Mouse (Mus musculus) right cerebral cortex, postnatal 14 days (tissue): Measurements from ENCODE around the gene Strn3.
"Not testable (repeated sequence)": the region's sequence is repeated elsewhere in the genome, so short reads cannot be mapped to it uniquely, and the experiment has no call there.

Source experiments
- DNase-seq: peaks from one replicate; pipeline ENCODE4 v3.0.0; 2022

The Strn3 gene

GRCm38 (mm10) chr12:51603306-51603705 is 88.4 kb downstream of the Strn3 start:
- no peak for DNase-seq

DNA sequence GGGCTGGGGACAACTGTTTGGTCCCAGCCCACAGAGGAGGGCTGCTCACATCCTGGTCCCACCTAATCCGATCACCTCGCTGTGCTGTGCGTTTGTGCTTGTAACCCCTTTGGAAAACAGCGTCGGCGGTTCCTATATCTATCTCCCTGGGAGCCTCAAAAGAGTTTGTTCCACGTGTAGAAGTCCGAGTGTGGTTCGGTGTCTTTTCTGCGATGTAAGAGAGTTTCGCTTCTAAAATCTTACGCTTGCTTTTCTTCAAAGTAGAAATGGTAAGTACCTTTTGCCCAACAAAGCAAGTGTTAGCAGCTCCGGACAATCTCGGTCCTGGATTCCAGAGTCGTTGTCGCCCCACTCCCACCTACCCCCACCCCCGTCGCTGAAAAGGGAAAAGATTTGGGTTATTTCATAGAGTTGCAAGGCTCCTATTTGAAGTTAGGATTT is 97.6 kb downstream of the Strn3 start:
- no peak for DNase-seq

GRCm38 (mm10) chr12:51593229-51594029 is 98.3 kb downstream of the Strn3 start, which contains the start of gene Coch:
Gene Coch (plus strand): TSS chr12:51593341.
- DNase-seq: peak; percentile 25

DNA sequence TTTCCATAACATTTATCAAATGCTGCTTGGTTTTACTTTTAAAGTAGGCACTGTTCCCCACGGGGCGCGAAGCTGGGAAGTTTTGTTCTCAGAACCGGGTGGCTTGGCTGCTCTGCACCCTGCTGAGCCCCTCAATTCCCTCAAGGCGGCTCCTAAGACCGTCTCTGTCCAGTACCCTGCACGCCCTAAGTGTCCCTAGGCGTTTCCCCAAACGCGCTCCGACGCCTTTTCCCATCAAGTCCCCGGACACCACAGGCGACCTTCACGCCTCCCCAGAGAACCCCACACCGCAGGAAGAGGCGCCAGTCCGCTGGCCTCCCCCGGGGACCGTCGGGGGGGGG is 98.8 kb downstream of the Strn3 start:
- DNase-seq: peak; percentile 9

DNA sequence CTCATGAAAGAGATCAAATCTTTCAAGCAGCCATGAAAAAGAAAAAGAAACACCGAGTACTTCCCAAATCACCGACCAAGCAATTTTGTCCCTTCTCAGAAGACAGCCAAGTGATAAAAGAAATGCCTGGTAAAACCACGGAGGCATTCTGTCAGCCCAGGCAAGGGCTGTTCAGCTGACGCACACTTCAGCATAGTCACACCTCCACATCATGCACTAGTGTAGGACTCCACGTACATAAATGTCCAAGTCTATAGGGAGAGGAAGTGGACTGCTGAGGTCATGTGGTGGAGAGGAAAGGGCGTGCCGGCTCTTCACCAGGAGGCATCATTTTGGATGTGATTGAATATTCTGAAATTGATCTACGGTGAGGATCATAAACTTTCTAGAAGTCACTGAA is 99.8 kb downstream of the Strn3 start:
- DNase-seq: no peak

- no peak for DNase-seq
Observed at GRCm38 (mm10) chr12:51589263-51589662, 102.4 kb downstream of the Strn3 start.

DNA sequence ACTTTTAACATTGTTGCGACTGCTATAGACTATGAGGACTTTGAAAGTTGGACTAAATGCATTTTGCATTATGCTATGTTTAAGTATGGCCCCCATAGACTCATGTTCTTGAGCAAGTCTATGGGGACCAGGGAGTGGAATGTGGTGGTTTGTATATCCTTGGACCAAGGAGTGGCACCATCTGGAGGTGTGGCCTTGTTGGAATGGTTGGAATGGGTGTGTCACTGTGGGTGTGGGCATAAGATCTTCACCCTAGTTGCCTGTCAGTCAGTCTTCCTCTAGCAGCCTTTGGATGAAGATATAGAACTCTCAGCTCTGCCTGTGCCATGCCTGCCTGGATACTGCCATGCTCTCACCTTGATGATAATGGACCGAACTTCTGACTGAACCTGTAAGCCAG is 113.9 kb downstream of the Strn3 start:
- DNase-seq: not testable (repeated sequence)

DNA sequence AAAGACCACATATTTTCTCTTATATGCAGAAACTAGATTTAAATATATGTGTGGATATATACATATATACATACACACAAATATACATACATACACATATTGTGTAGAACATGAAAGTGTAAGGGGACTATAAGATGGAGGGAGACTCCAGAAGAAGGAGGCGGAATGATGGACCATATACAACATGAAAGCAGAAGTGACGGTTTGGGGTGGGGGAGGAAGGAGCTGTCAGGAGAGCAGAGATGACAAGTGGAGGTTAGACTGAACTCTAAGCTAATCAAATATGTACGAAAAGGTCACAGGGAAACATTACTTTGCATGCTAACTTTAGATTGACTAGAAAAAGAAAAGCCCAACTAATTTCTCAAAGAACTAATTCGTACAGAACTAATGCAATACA is 119.0 kb downstream of the Strn3 start:
- DNase-seq: no peak

DNA sequence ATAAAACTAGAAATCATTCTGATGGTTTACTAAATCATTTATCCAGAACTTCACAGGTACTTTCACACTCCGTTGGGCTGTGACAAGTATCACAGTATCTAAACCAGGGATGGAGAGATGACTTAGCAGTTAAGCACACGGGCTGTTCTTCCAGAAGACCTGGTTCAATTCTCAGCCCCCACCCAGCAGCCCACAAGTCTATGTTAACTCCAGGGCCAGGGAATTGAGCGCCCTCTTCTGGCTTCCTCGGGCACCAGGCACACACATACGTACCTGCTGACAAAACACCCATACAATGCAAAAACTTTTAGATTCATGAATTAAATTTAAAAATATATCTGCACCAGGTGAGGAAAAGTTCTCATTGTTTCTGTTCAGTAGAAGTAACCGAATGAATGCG is 121.8 kb downstream of the Strn3 start:
- no peak for DNase-seq

GRCm38 (mm10) chr12:51569472-51569871 is 122.2 kb downstream of the Strn3 start:
- DNase-seq: no peak

- no peak for DNase-seq
Observed at GRCm38 (mm10) chr12:51567225-51567624, 124.5 kb downstream of the Strn3 start.

GRCm38 (mm10) chr12:51561416-51561815 is 130.3 kb downstream of the Strn3 start:
- DNase-seq: no peak
